Mouse (Mus musculus) liver, embryonic 15.5 days (tissue): Measurements from ENCODE around the gene Tmem81. TPM values are rescaled to one million over a fixed set of nuclear protein-coding genes. Genes with fewer than 3 reads are reported as not detected.
"Not testable (repeated sequence)": the region's sequence is repeated elsewhere in the genome, so short reads cannot be mapped to it uniquely, and the experiment has no call there.

Source experiments
- ATAC-seq: fragments of 200-750 bp; cut with Nextera tagmentation; 2 replicates; pipeline ENCODE4 v1.8.0; 2017; ENCODE audit warnings: moderate number of reproducible peaks, mild to moderate bottlenecking, moderate library complexity; ENCODE audit not compliant: insufficient read depth
- H3K27ac ChIP-seq: fragments of 300-500 bp; sonication (generic); replicated peaks from 2 replicates; pipeline ENCODE4 v1.5.1; 2015; ENCODE audit warnings: mild to moderate bottlenecking, inconsistent platforms
- H3K27me3 ChIP-seq: fragments of 300-500 bp; sonication (generic); 2 replicates; pipeline ENCODE4 v1.6.1; 2015; ENCODE audit warnings: mild to moderate bottlenecking, inconsistent platforms
- H3K36me3 ChIP-seq: fragments of 300-500 bp; sonication (generic); replicated peaks from 2 replicates; pipeline ENCODE4 v1.6.1; 2015; ENCODE audit warnings: moderate library complexity, mild to moderate bottlenecking, inconsistent platforms
- H3K4me1 ChIP-seq: fragments of 300-500 bp; sonication (generic); replicated peaks from 2 replicates; pipeline ENCODE4 v1.6.1; 2015; ENCODE audit warnings: inconsistent platforms
- H3K4me2 ChIP-seq: fragments of 300-500 bp; sonication (generic); 2 replicates; pipeline ENCODE4 v1.6.1; 2015; ENCODE audit warnings: moderate library complexity, mild to moderate bottlenecking, inconsistent platforms
- H3K4me3 ChIP-seq: fragments of 300-500 bp; sonication (generic); replicated peaks from 2 replicates; pipeline ENCODE4 v1.5.1; 2015; ENCODE audit warnings: mild to moderate bottlenecking, inconsistent platforms
- H3K9ac ChIP-seq: fragments of 300-500 bp; sonication (generic); 2 replicates; pipeline ENCODE4 v1.6.1; 2015; ENCODE audit warnings: moderate library complexity, mild to moderate bottlenecking, inconsistent platforms
- H3K9me3 ChIP-seq: fragments of 300-500 bp; sonication (generic); replicated peaks from 2 replicates; pipeline ENCODE4 v1.6.1; 2016; ENCODE audit warnings: inconsistent platforms
- WGBS: fragments of 180-500 bp; shearing (Covaris S2); methylation state at CpG from one replicate; pipeline ENCODE4 v1.1.7; 2015; ENCODE audit warnings: mixed read lengths; ENCODE audit not compliant: insufficient replicate concordance; 5-methylcytosine and 5-hydroxymethylcytosine counted together
- polyA plus RNA-seq: library from polyadenylated mRNA; unstranded; fragments of >200 nt; fragmentation: Nextera tagmentation; extraction: Ambion mirVana; gene quantifications from 2 replicates; pipeline ENCODE4 v1.2.1, GENCODE M21; 2015

Tmem81 gene
- polyA plus RNA-seq = 0.67 and 0.99 TPM in 2 replicates

DNA sequence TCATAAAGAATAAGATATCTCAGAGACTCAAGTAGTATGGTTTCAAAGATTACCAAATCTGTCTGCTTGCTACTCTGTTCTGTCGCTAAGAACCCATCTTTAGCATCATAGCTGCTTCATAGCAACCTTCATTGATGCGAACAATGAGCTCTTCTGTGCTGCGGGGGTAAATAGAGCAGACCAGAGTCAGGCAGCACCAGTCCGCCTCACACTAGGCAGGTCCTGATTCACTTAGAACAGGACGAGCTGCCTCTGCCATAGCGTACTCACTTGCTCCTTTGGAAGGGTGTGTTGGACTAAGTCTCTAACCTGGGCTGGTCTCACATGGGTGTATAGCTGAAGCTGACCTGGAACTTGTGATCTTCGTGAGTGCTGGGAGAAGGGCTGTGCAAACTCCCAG is at the start of gene Tmem81:
Gene Tmem81, plus strand, starts transcription at position 173 of the 400 bp plus-strand sequence.
- Histone ChIP-seq H3K27me3 (no peaks in the 10 kb centered on the region), H3K4me1 (no peaks in the 10 kb centered on the region), H3K4me2 (no peak within 1 kb of the TSS), H3K27ac (no peak within 1 kb of the TSS), H3K9ac (no peak within 1 kb of the TSS), H3K4me3 (no peak within 1 kb of the TSS), H3K9me3 (no peaks in the 10 kb centered on the region), H3K36me3 (peaks cover 68% of the 10 kb centered on the region)
- ATAC-seq = no peak
- 86% methylated on average over 7 of the region's 7 CpGs for WGBS

DNA sequence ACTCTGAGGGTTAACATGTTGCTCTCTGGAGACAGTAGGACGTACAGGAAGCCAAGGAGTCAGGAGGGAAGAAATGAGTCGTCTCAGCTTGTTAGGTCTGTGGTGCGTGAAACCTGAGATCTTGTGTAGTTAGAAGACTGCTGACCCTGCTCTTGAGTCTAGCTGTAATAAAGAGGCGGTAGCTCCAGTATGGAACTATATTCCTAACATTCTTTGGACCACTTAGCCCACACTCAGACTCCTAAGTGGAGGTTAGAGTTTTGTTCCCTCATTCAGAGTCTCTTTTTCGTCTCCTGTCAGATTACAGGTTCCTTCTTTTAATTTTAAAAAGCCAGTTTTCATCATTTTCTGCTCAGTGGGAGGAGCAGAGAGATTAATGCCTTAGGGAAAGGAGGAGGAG is 41.4 kb upstream of the Tmem81 start:
- WGBS = 77% methylated on average over 5 of the region's 5 CpGs
- Histone ChIP-seq H3K9ac (no peak overlapping the region), H3K9me3 (no peaks in the 10 kb centered on the region), H3K27ac (no peak overlapping the region), H3K4me1 (0 out of 2 replicates have a peak, but pooled peaks cover 3% of the 10 kb centered on the region), H3K27me3 (no peaks in the 10 kb centered on the region), H3K4me2 (no peak overlapping the region), H3K4me3 (no peak overlapping the region), H3K36me3 (peaks cover 61% of the 10 kb centered on the region)
- ATAC-seq = no peak

DNA sequence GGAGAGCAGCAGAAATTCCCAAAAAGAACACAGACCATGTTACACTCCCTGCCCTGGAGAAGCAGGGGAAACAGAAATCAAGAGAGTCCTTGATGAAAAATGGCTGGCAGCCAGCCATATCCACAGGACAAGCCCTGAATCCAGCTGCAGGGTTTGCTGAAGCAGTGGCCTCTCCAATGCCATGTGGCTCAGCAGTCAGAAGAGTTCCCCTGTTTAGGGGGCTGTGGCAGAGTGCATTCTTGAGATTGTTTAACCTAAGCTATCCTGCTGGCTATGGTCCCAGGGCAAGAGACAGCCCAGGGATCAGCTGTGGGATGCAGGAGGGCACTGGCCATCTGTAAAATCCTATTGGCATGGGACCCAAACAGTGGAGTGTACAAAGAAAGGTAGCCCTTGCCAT is 37.1 kb upstream of the Tmem81 start:
- Histone ChIP-seq H3K9ac (no peak overlapping the region), H3K4me1 (peaks cover 6% of the 10 kb centered on the region; the same call in 1 of the 2 replicates), H3K4me2 (no peak overlapping the region), H3K27me3 (no peaks in the 10 kb centered on the region), H3K4me3 (no peak overlapping the region), H3K36me3 (peaks cover 30% of the 10 kb centered on the region), H3K27ac (no peak overlapping the region), H3K9me3 (no peaks in the 10 kb centered on the region)
- ATAC-seq = no peak

DNA sequence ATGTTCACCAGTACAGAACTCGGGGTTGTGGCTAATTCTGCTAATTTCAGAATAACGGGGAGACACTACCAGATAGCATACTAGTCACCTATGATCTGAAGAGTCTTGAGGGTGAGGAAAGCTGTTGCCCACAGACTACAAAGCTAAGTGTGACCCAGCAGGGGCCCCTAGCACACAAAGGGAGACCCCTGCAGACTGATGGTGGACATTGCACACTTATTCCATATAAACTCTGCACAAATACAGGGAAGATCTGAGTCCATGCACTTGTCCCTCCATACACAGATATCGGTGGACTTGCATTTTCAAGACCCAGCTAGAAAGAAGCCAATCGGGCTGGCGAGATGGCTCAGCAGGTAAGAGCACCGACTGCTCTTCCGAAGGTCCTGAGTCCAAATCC is 36.5 kb upstream of the Tmem81 start:
- no peak overlapping the region for H3K27ac ChIP-seq
- no peaks in the 10 kb centered on the region for H3K9me3 ChIP-seq
- ATAC-seq = no peak
- peaks cover 24% of the 10 kb centered on the region for H3K36me3 ChIP-seq
- H3K9ac ChIP-seq = no peak overlapping the region
- H3K4me1 ChIP-seq = peaks cover 6% of the 10 kb centered on the region; the same call in 1 of the 2 replicates
- no peaks in the 10 kb centered on the region for H3K27me3 ChIP-seq
- no peak overlapping the region for H3K4me2 ChIP-seq
- WGBS = 83% methylated on average over 7 of the region's 7 CpGs
- H3K4me3 ChIP-seq = no peak overlapping the region

DNA sequence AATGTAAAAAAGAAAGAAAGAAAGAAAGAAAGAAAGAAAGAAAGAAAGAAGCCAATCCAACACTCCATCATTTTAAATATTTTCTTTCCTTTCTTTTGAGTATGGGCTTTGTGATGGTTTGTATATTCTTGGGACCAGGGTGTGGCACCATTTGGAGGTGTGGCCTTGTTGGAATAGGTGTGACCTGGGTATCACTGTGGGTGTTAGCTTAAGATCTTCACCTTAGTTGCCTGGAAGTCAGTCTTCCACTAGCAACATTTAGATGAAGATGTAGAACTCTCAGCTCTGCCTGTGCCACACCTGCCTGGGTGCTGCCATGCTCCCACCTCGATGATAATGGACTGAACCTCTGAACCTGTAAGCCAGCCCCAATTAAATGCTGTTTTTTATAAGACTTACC is 36.0 kb upstream of the Tmem81 start:
- peaks cover 22% of the 10 kb centered on the region for H3K36me3 ChIP-seq
- not testable (repeated sequence) for H3K4me1 ChIP-seq, H3K4me2 ChIP-seq, H3K4me3 ChIP-seq, H3K9ac ChIP-seq, H3K9me3 ChIP-seq, ATAC-seq, H3K27me3 ChIP-seq, H3K27ac ChIP-seq
- WGBS = 79% methylated on average over 1 of the region's 1 CpGs

DNA sequence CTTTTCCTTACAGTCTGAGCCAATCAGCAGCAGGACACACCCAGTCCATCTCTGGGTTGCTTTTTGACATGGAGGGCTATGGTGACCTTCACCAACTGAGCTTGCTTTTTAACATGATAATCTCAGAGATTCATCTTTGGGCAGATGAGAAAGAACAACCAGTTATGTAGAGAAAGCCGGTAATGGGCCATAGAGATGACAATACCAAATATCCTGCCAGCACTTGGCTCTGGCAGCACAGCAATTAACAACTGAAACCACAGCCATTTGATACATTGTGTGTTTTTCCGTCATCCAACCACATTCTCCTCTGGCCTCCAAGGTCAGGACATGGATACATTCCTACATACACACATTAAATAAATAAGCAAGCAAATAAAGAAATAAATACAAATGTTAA is 35.0 kb upstream of the Tmem81 start:
- Histone ChIP-seq H3K9ac (no peak overlapping the region), H3K27me3 (no peaks in the 10 kb centered on the region), H3K27ac (no peak overlapping the region), H3K4me1 (peaks cover 12% of the 10 kb centered on the region), H3K4me3 (no peak overlapping the region), H3K36me3 (peaks cover 12% of the 10 kb centered on the region; the same call in 1 of the 2 replicates), H3K9me3 (no peaks in the 10 kb centered on the region), H3K4me2 (no peak overlapping the region)
- no peak for ATAC-seq
- WGBS = 66% methylated on average over 2 of the region's 2 CpGs

DNA sequence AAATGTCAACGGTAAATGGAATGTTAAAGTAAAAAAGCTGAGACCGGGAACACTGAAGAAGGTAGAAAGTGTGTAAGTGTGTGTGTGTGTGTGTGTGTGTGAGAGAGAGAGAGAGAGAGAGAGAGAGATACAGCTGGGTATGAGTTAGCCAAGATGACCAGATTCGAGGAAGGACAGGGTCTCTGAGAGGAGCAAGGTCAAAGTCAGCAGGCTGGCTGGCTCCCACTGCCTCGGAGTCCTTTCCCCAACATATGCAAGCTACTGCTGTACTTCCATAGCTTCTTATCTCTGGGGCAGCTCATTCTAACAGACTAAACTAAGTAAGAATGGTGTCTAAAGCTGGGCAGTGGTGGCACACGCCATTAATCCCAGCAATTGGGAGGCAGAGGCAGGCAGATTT is 34.5 kb upstream of the Tmem81 start:
- Histone ChIP-seq H3K9ac (no peak overlapping the region), H3K4me2 (no peak overlapping the region), H3K4me3 (no peak overlapping the region), H3K36me3 (0 out of 2 replicates have a peak, but pooled peaks cover 9% of the 10 kb centered on the region), H3K27ac (no peak overlapping the region), H3K4me1 (peaks cover 12% of the 10 kb centered on the region), H3K27me3 (no peaks in the 10 kb centered on the region), H3K9me3 (no peaks in the 10 kb centered on the region)
- no peak for ATAC-seq
- WGBS = 74% methylated on average over 5 of the region's 5 CpGs

DNA sequence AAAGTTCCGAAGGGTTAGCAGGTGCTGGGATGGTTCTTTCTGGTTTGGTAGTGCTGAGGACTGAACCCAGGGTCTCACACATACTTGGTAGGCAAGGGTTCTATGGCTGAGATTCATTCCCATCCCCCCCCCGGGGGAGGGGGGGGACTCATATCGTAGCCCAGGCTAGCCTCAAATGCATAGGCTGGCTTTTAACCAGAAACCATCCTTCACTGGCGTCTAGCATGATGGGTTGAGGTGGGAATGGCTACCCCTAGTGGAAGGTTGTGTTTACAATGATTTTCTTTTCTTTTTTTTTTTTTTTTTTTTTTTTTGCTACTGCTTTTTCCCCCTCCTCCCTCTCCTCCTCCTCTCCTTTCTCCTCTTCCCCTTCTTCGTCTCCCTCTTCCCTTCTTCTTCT is 33.5 kb upstream of the Tmem81 start:
- Histone ChIP-seq H3K9ac (no peak overlapping the region), H3K4me3 (no peak overlapping the region), H3K9me3 (no peaks in the 10 kb centered on the region), H3K36me3 (no peaks in the 10 kb centered on the region), H3K27me3 (no peaks in the 10 kb centered on the region), H3K4me1 (peaks cover 12% of the 10 kb centered on the region), H3K4me2 (no peak overlapping the region), H3K27ac (no peak overlapping the region)
- 35% methylated on average over 5 of the region's 5 CpGs for WGBS
- no peak for ATAC-seq

DNA sequence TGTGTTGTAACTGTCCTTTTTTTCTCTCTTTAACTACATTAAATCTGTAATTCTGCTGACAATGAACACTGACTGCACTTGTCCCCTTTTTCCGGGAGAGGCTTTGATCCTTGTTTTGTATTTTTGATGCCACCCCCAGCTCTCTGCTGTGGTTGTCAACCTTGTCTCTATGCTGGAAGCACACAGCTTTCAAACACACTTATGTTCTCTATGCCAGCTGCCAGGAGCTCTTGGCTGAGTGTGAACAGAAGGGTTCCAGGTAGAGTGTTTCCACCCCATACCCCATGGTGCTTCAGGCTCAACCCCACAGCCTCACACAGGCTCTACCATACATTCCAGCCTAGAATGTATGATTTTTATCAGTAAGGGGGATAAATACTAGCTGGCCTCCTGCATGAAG is 31.5 kb upstream of the Tmem81 start:
- no peaks in the 10 kb centered on the region for H3K27me3 ChIP-seq
- no peaks in the 10 kb centered on the region for H3K9me3 ChIP-seq
- no peak overlapping the region for H3K4me2 ChIP-seq
- no peak for ATAC-seq
- WGBS = 67% methylated on average over 1 of the region's 1 CpGs
- H3K4me1 ChIP-seq = peaks cover 29% of the 10 kb centered on the region
- H3K27ac ChIP-seq = no peak overlapping the region
- no peak overlapping the region for H3K9ac ChIP-seq
- H3K4me3 ChIP-seq = no peak overlapping the region
- H3K36me3 ChIP-seq = no peaks in the 10 kb centered on the region

DNA sequence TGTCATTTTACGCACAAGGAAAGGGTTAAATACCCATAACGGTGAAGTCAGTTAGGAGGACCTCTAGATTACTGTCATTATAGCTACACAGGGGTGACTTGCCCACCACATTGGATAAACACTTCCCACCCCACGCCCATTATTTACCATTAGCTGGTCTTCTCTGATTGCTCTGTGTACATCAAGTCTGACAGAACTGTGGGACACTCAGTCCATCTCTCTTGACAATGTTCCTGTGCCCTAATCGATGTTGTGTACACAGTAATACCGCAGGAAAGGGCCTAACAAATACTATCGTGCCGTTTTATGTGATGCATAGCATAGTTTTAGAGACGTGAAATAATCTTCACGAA is 29.5 kb upstream of the Tmem81 start:
- H3K36me3 ChIP-seq = no peaks in the 10 kb centered on the region
- peak overlapping the region; percentile 81 for H3K9ac ChIP-seq
- WGBS = 3% methylated on average over 9 of the region's 9 CpGs
- peak; percentile 69 for ATAC-seq
- H3K4me1 ChIP-seq = peaks cover 37% of the 10 kb centered on the region
- no peaks in the 10 kb centered on the region for H3K9me3 ChIP-seq
- peak overlapping the region; percentile 69 for H3K27ac ChIP-seq
- no peaks in the 10 kb centered on the region for H3K27me3 ChIP-seq
- H3K4me3 ChIP-seq = peak overlapping the region; percentile 92
- peak overlapping the region; percentile 80 for H3K4me2 ChIP-seq

DNA sequence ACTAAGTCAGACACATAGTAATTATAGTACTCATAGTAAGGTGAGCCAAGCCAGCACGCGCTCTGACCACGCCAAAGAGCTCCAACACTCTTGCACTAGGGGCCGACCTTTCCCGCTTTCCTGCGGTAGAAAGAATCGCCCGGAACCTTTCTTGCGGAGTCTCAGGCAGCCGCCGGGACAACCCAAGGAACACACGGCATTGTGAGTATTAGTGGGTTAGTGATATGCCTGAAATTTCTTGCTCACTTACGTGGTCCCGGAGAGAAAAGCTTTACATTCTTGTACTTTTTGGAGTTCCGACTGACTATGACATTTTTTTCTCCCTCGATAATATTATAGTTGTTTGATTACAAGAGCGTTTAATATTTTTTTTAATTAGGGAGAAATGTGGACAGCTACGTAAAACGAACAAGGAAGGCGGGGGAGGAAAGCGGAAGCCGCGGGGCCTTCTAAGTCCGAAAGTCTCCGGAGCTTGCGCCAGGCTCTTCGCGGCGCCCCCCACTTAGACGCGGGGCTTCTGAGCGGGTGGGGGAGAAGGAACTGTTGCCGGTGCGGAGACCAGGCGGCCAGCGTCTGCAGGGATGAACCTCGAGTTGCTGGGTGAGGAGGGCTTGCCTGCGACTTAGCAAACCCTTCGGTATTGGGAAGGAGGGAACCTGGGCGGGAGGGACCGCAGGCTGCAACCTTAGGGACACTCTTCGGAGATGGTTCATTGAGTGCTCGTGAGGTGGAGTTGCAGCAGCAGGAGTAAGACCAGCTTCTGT is 28.9 kb upstream of the Tmem81 start, which contains the start of gene Rbbp5:
Gene Rbbp5, plus strand, starts transcription at position 438 of the 764 bp plus-strand sequence.
- Histone ChIP-seq H3K9ac (peak within 1 kb of the TSS; percentile 81), H3K4me1 (peaks cover 39% of the 10 kb centered on the region), H3K27ac (peak within 1 kb of the TSS; percentile 72), H3K4me2 (peak within 1 kb of the TSS; percentile 80), H3K27me3 (no peaks in the 10 kb centered on the region), H3K36me3 (no peaks in the 10 kb centered on the region), H3K4me3 (peak within 1 kb of the TSS; percentile 92), H3K9me3 (no peaks in the 10 kb centered on the region)
- under 1% methylated on average over 43 of the region's 43 CpGs for WGBS
- peak; percentile 92 for ATAC-seq

DNA sequence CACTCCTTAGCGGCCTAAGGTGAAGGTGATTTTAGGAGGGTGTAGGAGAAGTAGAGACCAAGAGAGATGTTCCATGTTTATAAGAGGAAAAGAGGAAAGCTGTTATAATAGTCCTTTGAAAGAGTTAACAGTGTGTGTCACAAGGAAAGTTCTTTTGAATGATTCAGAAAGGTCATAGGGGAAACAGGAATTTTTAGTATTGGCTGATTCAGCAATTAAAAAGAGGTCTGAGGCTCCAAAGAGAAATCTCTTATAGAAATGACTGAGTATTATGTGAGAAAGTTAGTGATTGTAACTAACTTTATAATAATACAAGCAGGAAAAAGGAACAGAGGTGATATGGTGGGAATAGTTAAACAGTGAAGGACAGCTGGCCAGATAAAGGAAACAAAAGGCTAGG is 26.6 kb upstream of the Tmem81 start:
- no peak overlapping the region for H3K4me2 ChIP-seq
- no peak for ATAC-seq
- H3K36me3 ChIP-seq = peaks cover 4% of the 10 kb centered on the region
- 69% methylated on average over 1 of the region's 1 CpGs for WGBS
- H3K27me3 ChIP-seq = no peaks in the 10 kb centered on the region
- peaks cover 47% of the 10 kb centered on the region for H3K4me1 ChIP-seq
- no peaks in the 10 kb centered on the region for H3K9me3 ChIP-seq
- no peak overlapping the region for H3K9ac ChIP-seq
- no peak overlapping the region for H3K27ac ChIP-seq
- H3K4me3 ChIP-seq = no peak overlapping the region
